Mouse (Mus musculus) CH12.LX (cell line): ENCODE results near the gene Mcmbp. TPM values are rescaled to one million over a fixed set of nuclear protein-coding genes. Genes with fewer than 3 reads are reported as not detected.

Experiments used
- DNase-seq: peaks from one replicate; pipeline ENCODE4 v3.0.0-alpha.2; 2013; ENCODE audit errors: extremely low read depth
- H3K27ac ChIP-seq: 2 replicates; pipeline ENCODE4 v1.5.1; 2012; ENCODE audit warnings: low read depth, mild to moderate bottlenecking, control low read depth, moderate library complexity; ENCODE audit not compliant: insufficient read depth
- H3K27me3 ChIP-seq: replicated peaks from 2 replicates; pipeline ENCODE3; 2012; ENCODE audit warnings: inconsistent platforms
- H3K36me3 ChIP-seq, 2 experiments: replicated peaks in 1 of 2; 2 replicates each; pipeline versions ENCODE3 to v1.6.1; 2012; ENCODE audit warnings: inconsistent platforms in 1 of 2, low read length in 1 of 2, mild to moderate bottlenecking in 1 of 2, mixed read lengths in 1 of 2, moderate library complexity in 1 of 2; ENCODE audit not compliant: control insufficient read depth in 1 of 2, insufficient read depth in 1 of 2
- H3K4me1 ChIP-seq, 2 experiments: 2 replicates each; pipeline ENCODE4 v1.6.1; 2012; ENCODE audit warnings: inconsistent platforms in 1 of 2, moderate library complexity in 1 of 2; ENCODE audit not compliant: insufficient read depth in 2 of 2, control insufficient read depth in 1 of 2
- H3K4me2 ChIP-seq: 2 replicates; pipeline ENCODE4 v1.6.1; 2012; ENCODE audit warnings: low read depth, mild to moderate bottlenecking, control low read depth; ENCODE audit not compliant: poor library complexity, insufficient read depth, severe bottlenecking
- H3K4me3 ChIP-seq, 3 experiments: fragments of 150-350 bp in 1 of 3; sonication (generic) in 1 of 3; replicated peaks in 1 of 3; 2 replicates each; pipeline versions ENCODE3 to v1.5.1; 2011 to 2012; ENCODE audit warnings: low read depth in 2 of 3, low read length in 2 of 3, mild to moderate bottlenecking in 2 of 3, moderate library complexity in 2 of 3, control low read depth in 1 of 3, improper control_type of control experiment in 1 of 3, inconsistent platforms in 1 of 3, mixed read lengths in 1 of 3; ENCODE audit not compliant: poor library complexity in 1 of 3
- H3K79me2 ChIP-seq: replicated peaks from 2 replicates; pipeline ENCODE4 v1.6.1; 2012; ENCODE audit warnings: mild to moderate bottlenecking, moderate library complexity; ENCODE audit not compliant: control insufficient read depth, poor library complexity, insufficient read depth, severe bottlenecking; ENCODE audit errors: extremely low read depth
- H3K9ac ChIP-seq: 2 replicates; pipeline ENCODE4 v1.6.1; 2012; ENCODE audit warnings: low read depth, mild to moderate bottlenecking, control low read depth, moderate library complexity; ENCODE audit not compliant: insufficient read depth
- H3K9me3 ChIP-seq: replicated peaks from 2 replicates; pipeline ENCODE3; 2012; ENCODE audit warnings: low read length, inconsistent platforms, mixed read lengths
- CHD1 ChIP-seq: IDR thresholded peaks from 2 replicates; pipeline ENCODE4 v1.6.1; 2012; ENCODE audit warnings: low read depth, low read length, improper control_type of control experiment, inconsistent platforms
- CTCF ChIP-seq, 2 experiments: IDR thresholded peaks in 1 of 2; conservative IDR thresholded peaks in 1 of 2; 2 replicates each; pipeline ENCODE4 v1.5.1; 2011 to 2012; ENCODE audit warnings: low read depth in 2 of 2, low read length in 2 of 2, improper control_type of control experiment in 1 of 2, inconsistent platforms in 1 of 2, mild to moderate bottlenecking in 1 of 2, moderate library complexity in 1 of 2
- ELF1 ChIP-seq: IDR thresholded peaks from 2 replicates; pipeline ENCODE4 v1.6.1; 2014; ENCODE audit warnings: low read depth, mild to moderate bottlenecking, inconsistent platforms, low read length, improper control_type of control experiment
- EP300 ChIP-seq: IDR thresholded peaks from 2 replicates; pipeline ENCODE4 v1.6.1; 2011; ENCODE audit warnings: low read length, improper control_type of control experiment
- IRF4 ChIP-seq: IDR thresholded peaks from 2 replicates; pipeline ENCODE4 v1.6.1; 2014; ENCODE audit warnings: low read depth, mild to moderate bottlenecking, inconsistent platforms, low read length, improper control_type of control experiment
- JUND ChIP-seq: conservative IDR thresholded peaks from 2 replicates; pipeline ENCODE4 v1.6.1; 2011; ENCODE audit warnings: low read depth, low read length, improper control_type of control experiment
- KAT2A ChIP-seq: IDR thresholded peaks from 2 replicates; pipeline ENCODE4 v1.6.1; 2012; ENCODE audit warnings: low read length, improper control_type of control experiment, inconsistent platforms; ENCODE audit not compliant: insufficient replicate concordance
- MAX ChIP-seq: IDR thresholded peaks from 2 replicates; pipeline ENCODE4 v1.6.1; 2011; ENCODE audit warnings: low read length, improper control_type of control experiment
- MAZ ChIP-seq: IDR thresholded peaks from 2 replicates; pipeline ENCODE4 v1.6.1; 2012; ENCODE audit warnings: low read depth, mild to moderate bottlenecking, inconsistent platforms, low read length, improper control_type of control experiment, moderate library complexity
- NELFE ChIP-seq: IDR thresholded peaks from 2 replicates; pipeline ENCODE4 v1.6.1; 2011; ENCODE audit warnings: low read depth, low read length, improper control_type of control experiment
- NRF1 ChIP-seq: IDR thresholded peaks from 2 replicates; pipeline ENCODE4 v1.6.1; 2014; ENCODE audit warnings: low read depth, mild to moderate bottlenecking, inconsistent platforms, low read length, improper control_type of control experiment, moderate library complexity
- PAX5 ChIP-seq: IDR thresholded peaks from 2 replicates; pipeline ENCODE4 v1.6.1; 2012; ENCODE audit warnings: low read length, inconsistent platforms, mixed read lengths
- POLR2A ChIP-seq: IDR thresholded peaks from 2 replicates; pipeline ENCODE4 v1.6.1; 2011; ENCODE audit warnings: low read depth, mild to moderate bottlenecking, improper control_type of control experiment, low read length
- POLR2AphosphoS2 ChIP-seq: IDR thresholded peaks from 2 replicates; pipeline ENCODE4 v1.6.1; 2011; ENCODE audit warnings: low read depth, low read length, improper control_type of control experiment
- RAD21 ChIP-seq: IDR thresholded peaks from 2 replicates; pipeline ENCODE4 v1.6.1; 2011; ENCODE audit warnings: low read depth, mild to moderate bottlenecking, low read length, improper control_type of control experiment, moderate library complexity
- RCOR1 ChIP-seq: conservative IDR thresholded peaks from 2 replicates; pipeline ENCODE4 v1.6.1; 2012; ENCODE audit warnings: low read depth, mild to moderate bottlenecking, inconsistent platforms, low read length, improper control_type of control experiment
- SMC3 ChIP-seq: IDR thresholded peaks from 2 replicates; pipeline ENCODE4 v1.6.1; 2011; ENCODE audit warnings: low read depth, low read length, improper control_type of control experiment
- USF1 ChIP-seq: IDR thresholded peaks from 2 replicates; pipeline ENCODE4 v1.6.1; 2014; ENCODE audit warnings: low read depth, mild to moderate bottlenecking, inconsistent platforms, low read length, improper control_type of control experiment
- ZMIZ1 ChIP-seq: IDR thresholded peaks from 2 replicates; pipeline ENCODE4 v1.6.1; 2012; ENCODE audit warnings: low read depth, mild to moderate bottlenecking, inconsistent platforms, low read length, improper control_type of control experiment
- ZNF384 ChIP-seq: IDR thresholded peaks from 2 replicates; pipeline ENCODE4 v1.6.1; 2012; ENCODE audit warnings: low read depth, low read length, improper control_type of control experiment, inconsistent platforms
- dilution Hi-C: fragments of 300-500 bp; cut with MboI; formaldehyde crosslinking; loops from 2 replicates; pipeline ENCODE4 v1.14.3; 2020; ENCODE audit warnings: low sequenced_read_pairs; ENCODE audit not compliant: extremely low pct_unique_long_range_greater_than_20kb, extremely low pct_ligation_motif_present
- in situ Hi-C: fragments of 300-500 bp; cut with MboI; formaldehyde crosslinking; loops from 3 replicates; pipeline ENCODE4 v1.14.3; 2019; ENCODE audit warnings: low sequenced_read_pairs, low pct_ligation_motif_present, low pct_unique_long_range_greater_than_20kb, mixed read lengths
- polyA plus RNA-seq: library from polyadenylated mRNA; unstranded; fragments of >175 nt; gene quantifications from 2 replicates; pipeline ENCODE4 v1.2.1, GENCODE M21; 2012; ENCODE audit warnings: low read depth; ENCODE audit not compliant: insufficient read length
- total RNA-seq, 2 experiments: library from RNA; depleted of rRNA; stranded (reverse); fragments of 300-350 nt in 1 of 2; fragments of >200 nt in 1 of 2; gene quantifications; 2 replicates each; pipeline ENCODE4 v1.2.3; 2012 to 2014

The Mcmbp gene
- total and polyA plus RNA-seq, 3 experiments: 45.2 to 75.7 (median 69.4) TPM

- Histone ChIP-seq H3K27me3 (peaks cover 4% of the 10 kb centered on the region), H3K36me3 (peaks cover 3 to 17% of the 10 kb centered on the region in 2 experiments), H3K4me2 (no peak overlapping the region), H3K4me1 (no peaks in the 10 kb centered on the region), H3K9me3 (no peaks in the 10 kb centered on the region), H3K4me3 (no peak overlapping the region), H3K27ac (no peak overlapping the region), H3K79me2 (no peaks in the 10 kb centered on the region), H3K9ac (no peak overlapping the region)
- dilution Hi-C loops (no loop called here), in situ Hi-C loops (no loop called here)
- DNase-seq: no peak
- no peak for TF ChIP-seq POLR2A
- no peak for TF ChIP-seq RAD21
- no peak for TF ChIP-seq PAX5
- TF ChIP-seq KAT2A: no peak
- no peak for TF ChIP-seq ZNF384
- no peak for TF ChIP-seq CHD1
- no peak for TF ChIP-seq CTCF (conservative IDR thresholded peaks at IDR 0.05 in 1 of 2, IDR thresholded peaks at IDR 0.05 in 1 of 2; ENCODE audit: low read depth in 2 of 2, low read length in 2 of 2)
- TF ChIP-seq MAZ: no peak
- no peak for TF ChIP-seq MAX
- TF ChIP-seq USF1: no peak
Measured at GRCm38 (mm10) chr7:128790045-128790444, 49.8 kb upstream of the Mcmbp start.

- Histone ChIP-seq H3K27me3 (no peaks in the 10 kb centered on the region), H3K4me3 (no peak overlapping the region), H3K9me3 (no peaks in the 10 kb centered on the region), H3K4me1 (no peaks in the 10 kb centered on the region), H3K4me2 (no peak overlapping the region), H3K36me3 (peaks cover 55 to 87% of the 10 kb centered on the region in 2 experiments), H3K27ac (no peak overlapping the region), H3K79me2 (no peaks in the 10 kb centered on the region), H3K9ac (no peak overlapping the region)
- TF ChIP-seq USF1 (no peak), ZMIZ1 (no peak), EP300 (no peak), RCOR1 (no peak), KAT2A (no peak), JUND (no peak), POLR2AphosphoS2 (no peak), NELFE (no peak), ELF1 (no peak), SMC3 (no peak), NRF1 (no peak), IRF4 (no peak), POLR2A (no peak), ZNF384 (no peak)
- dilution Hi-C loops: no loop called here
- in situ Hi-C loops: no loop called here
- DNase-seq: no peak
Measured at GRCm38 (mm10) chr7:128781846-128782245, 41.6 kb upstream of the Mcmbp start.
